Mouse (Mus musculus): ENCODE data around the gene Qdpr.

GRCm38 (mm10) chr5:45402632-45403031, 47.4 kb downstream of the Qdpr start:
- TF ChIP-seq ZNF384 (IDR thresholded peaks at IDR 0.05; ENCODE audit: low read depth, low read length), result no peak
- TF ChIP-seq CHD2 (IDR thresholded peaks at IDR 0.05; ENCODE audit: low read depth, low read length), result no peak
- peak; percentile 87 for TF ChIP-seq ZC3H11A (IDR thresholded peaks at IDR 0.05; ENCODE audit: borderline replicate concordance, low read depth, low read length)
- TF ChIP-seq HCFC1 (IDR thresholded peaks at IDR 0.05; ENCODE audit: borderline replicate concordance, insufficient read depth, low read length), result no peak
- TF ChIP-seq MAFK (IDR thresholded peaks at IDR 0.05; ENCODE audit: insufficient read depth, low read depth, low read length), result no peak
